Mouse (Mus musculus) hindbrain, embryonic 15.5 days (tissue): Measurements from ENCODE around the gene Zgpat. TPM values are rescaled to one million over a fixed set of nuclear protein-coding genes. Genes with fewer than 3 reads are reported as not detected.

Source experiments
- ATAC-seq: fragments of 200-750 bp; cut with Nextera tagmentation; 2 replicates; pipeline ENCODE4 v1.8.0; 2017; ENCODE audit warnings: low read depth, moderate number of reproducible peaks, moderate TSS enrichment; ENCODE audit not compliant: low FRiP score
- H3K27ac ChIP-seq: fragments of 300-500 bp; sonication (generic); replicated peaks from 2 replicates; pipeline ENCODE4 v1.5.1; 2015; ENCODE audit warnings: mild to moderate bottlenecking, inconsistent platforms
- H3K27me3 ChIP-seq: fragments of 300-500 bp; sonication (generic); 2 replicates; pipeline ENCODE4 v1.6.1; 2015; ENCODE audit warnings: control low read depth, inconsistent platforms
- H3K36me3 ChIP-seq: fragments of 300-500 bp; sonication (generic); 2 replicates; pipeline ENCODE4 v1.6.1; 2015; ENCODE audit warnings: control low read depth, inconsistent platforms
- H3K4me1 ChIP-seq: fragments of 300-500 bp; sonication (generic); replicated peaks from 2 replicates; pipeline ENCODE4 v1.6.1; 2015; ENCODE audit warnings: control low read depth, inconsistent platforms
- H3K4me2 ChIP-seq: fragments of 300-500 bp; sonication (generic); 2 replicates; pipeline ENCODE4 v1.6.1; 2015; ENCODE audit warnings: moderate library complexity, mild to moderate bottlenecking, inconsistent platforms
- H3K4me3 ChIP-seq: fragments of 300-500 bp; sonication (generic); 2 replicates; pipeline ENCODE4 v1.5.1; 2015; ENCODE audit warnings: mild to moderate bottlenecking, inconsistent platforms
- H3K9ac ChIP-seq: fragments of 300-500 bp; sonication (generic); 2 replicates; pipeline ENCODE4 v1.6.1; 2015; ENCODE audit warnings: inconsistent platforms
- H3K9me3 ChIP-seq: fragments of 300-500 bp; sonication (generic); 2 replicates; pipeline ENCODE4 v1.6.1; 2016; ENCODE audit warnings: control low read depth, inconsistent platforms
- WGBS: fragments of 180-500 bp; shearing (Covaris S2); methylation state at CpG from one replicate; pipeline ENCODE4 v1.1.7; 2015; 5-methylcytosine and 5-hydroxymethylcytosine counted together
- polyA plus RNA-seq: library from polyadenylated mRNA; unstranded; fragments of >200 nt; fragmentation: Nextera tagmentation; extraction: Ambion mirVana; gene quantifications from 2 replicates; pipeline ENCODE4 v1.2.1, GENCODE M21; 2015

Gene Zgpat
- polyA plus RNA-seq, 1 experiment from 2014 or later, result 84.9 TPM

DNA sequence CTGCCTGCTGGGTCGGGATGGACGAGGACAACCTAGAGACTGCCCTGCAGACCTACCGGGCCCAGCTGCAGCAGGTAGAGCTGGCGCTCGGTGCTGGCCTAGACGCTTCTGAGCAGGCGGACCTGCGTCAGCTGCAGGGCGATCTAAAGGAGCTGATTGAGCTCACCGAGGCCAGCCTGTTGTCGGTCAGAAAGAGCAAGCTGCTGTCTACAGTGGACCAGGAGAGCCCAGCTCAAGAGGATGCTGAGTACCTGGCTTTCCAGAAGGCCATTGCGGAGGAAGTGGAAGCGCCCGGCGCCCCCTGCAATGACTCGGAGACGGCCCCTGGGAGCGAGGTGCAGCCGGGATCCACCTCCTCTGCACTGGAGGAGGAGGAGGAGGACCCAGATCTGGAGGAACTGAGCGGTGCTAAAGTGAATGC, 937 bp downstream of the Zgpat start:
- peak; percentile 71 for ATAC-seq
- WGBS, result under 1% methylated on average over 20 of the region's 20 CpGs

DNA sequence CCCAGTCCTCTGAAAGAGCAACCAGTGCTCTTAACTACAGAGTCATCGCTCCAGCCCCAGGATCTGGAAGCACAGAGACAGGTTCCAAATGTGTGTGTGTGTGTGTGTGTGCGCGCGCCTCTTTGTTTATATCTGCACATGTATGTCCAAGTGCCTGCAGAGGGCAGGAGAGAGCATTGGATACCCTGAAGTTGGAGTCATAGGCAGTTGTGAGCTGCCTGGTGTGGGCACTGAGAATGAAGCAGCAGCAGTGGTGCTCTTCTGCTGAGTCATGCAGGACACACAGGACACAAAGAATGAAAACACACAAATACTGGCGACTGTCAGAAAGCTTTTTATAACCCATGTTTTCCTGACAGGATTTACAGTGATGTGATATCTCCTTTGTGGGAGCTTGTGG, 5.3 kb downstream of the Zgpat start:
- Histone ChIP-seq H3K4me1 (peaks cover 34% of the 10 kb centered on the region), H3K36me3 (peaks cover 12% of the 10 kb centered on the region)

More for the DNA sequence above, 937 bp downstream of the Zgpat start:
- Histone ChIP-seq H3K4me3 (peak overlapping the region; percentile 66), H3K27ac (peak overlapping the region; percentile 95), H3K9me3 (no peaks in the 10 kb centered on the region), H3K36me3 (peaks cover 39% of the 10 kb centered on the region), H3K9ac (peak overlapping the region; percentile 93), H3K4me2 (peak overlapping the region; percentile 86), H3K27me3 (no peaks in the 10 kb centered on the region), H3K4me1 (peaks cover 47% of the 10 kb centered on the region)

GRCm38 (mm10) chr2:181375787-181376186, 11.1 kb downstream of the Zgpat start:
- Histone ChIP-seq H3K27me3 (no peaks in the 10 kb centered on the region), H3K4me1 (no peaks in the 10 kb centered on the region), H3K4me3 (no peak overlapping the region), H3K27ac (no peak overlapping the region), H3K4me2 (no peak overlapping the region), H3K9me3 (no peaks in the 10 kb centered on the region), H3K36me3 (peaks cover 23% of the 10 kb centered on the region), H3K9ac (no peak overlapping the region)
- WGBS, result 86% methylated on average over 2 of the region's 2 CpGs
- ATAC-seq, result no peak

More for the DNA sequence above, 5.3 kb downstream of the Zgpat start:
- no peaks in the 10 kb centered on the region for H3K9me3 ChIP-seq
- no peak overlapping the region for H3K4me2 ChIP-seq
- no peak overlapping the region for H3K27ac ChIP-seq
- no peak overlapping the region for H3K9ac ChIP-seq
- no peak overlapping the region for H3K4me3 ChIP-seq
- no peak for ATAC-seq
- 96% methylated on average over 5 of the region's 5 CpGs for WGBS
- H3K27me3 ChIP-seq, result no peaks in the 10 kb centered on the region

- H3K27me3 ChIP-seq, result no peaks in the 10 kb centered on the region
- no peaks in the 10 kb centered on the region for H3K9me3 ChIP-seq
- no peak overlapping the region for H3K27ac ChIP-seq
- no peak overlapping the region for H3K4me3 ChIP-seq
- H3K4me1 ChIP-seq, result no peaks in the 10 kb centered on the region
- no peak overlapping the region for H3K9ac ChIP-seq
- peaks cover 32% of the 10 kb centered on the region for H3K36me3 ChIP-seq
- WGBS, result 91% methylated on average over 2 of the region's 2 CpGs
- no peak for ATAC-seq
- no peak overlapping the region for H3K4me2 ChIP-seq
Measured at GRCm38 (mm10) chr2:181377230-181377629, 12.5 kb downstream of the Zgpat start.

DNA sequence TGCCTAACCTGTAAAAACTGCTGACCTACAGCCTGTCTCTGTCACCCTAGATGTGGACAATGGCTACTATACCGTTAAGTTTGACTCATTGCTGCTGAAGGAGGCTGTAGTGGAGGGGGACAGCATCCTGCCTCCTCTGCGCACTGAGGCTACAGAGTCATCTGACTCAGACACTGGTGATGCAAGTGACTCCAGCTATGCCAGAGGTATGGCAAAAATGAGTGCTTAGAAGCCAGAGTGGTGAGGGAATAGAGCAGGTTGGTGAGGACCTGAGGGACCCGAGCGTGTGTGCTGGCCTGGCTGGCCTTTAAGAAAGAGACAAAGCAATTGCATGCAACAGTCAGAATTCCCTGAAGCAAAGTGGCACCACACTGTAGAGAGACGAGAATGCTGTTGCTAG, 14.0 kb downstream of the Zgpat start:
- Histone ChIP-seq H3K4me2 (no peak overlapping the region), H3K36me3 (peaks cover 45% of the 10 kb centered on the region)

DNA sequence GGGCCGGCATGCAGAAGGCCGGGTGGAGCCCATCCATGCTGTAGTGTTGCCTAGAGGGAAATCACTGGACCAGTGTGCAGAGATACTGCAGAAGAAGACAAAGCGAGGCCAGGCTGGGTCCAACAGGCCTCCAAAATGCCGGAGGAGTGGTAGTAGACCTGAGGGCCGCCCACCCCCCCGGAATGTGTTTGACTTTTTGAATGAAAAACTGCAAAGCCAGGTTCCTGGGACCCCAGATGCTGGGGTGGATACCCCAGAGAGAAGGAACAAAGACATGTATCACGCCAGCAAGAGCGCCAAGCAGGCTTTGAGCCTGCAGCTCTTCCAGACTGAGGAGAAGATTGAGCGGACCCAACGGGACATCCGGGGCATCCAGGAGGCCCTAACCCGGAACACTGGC, 15.1 kb downstream of the Zgpat start, which contains the start of gene Lime1:
Gene Lime1, plus strand, starts transcription at position 301 of the 400 bp plus-strand sequence.
- peaks cover 45% of the 10 kb centered on the region for H3K36me3 ChIP-seq
- H3K4me3 ChIP-seq, result no peak within 1 kb of the TSS
- no peak for ATAC-seq
- no peaks in the 10 kb centered on the region for H3K9me3 ChIP-seq
- H3K27me3 ChIP-seq, result no peaks in the 10 kb centered on the region
- 96% methylated on average over 12 of the region's 12 CpGs for WGBS
- H3K9ac ChIP-seq, result no peak within 1 kb of the TSS
- H3K4me1 ChIP-seq, result no peaks in the 10 kb centered on the region
- H3K4me2 ChIP-seq, result no peak within 1 kb of the TSS
- H3K27ac ChIP-seq, result no peak within 1 kb of the TSS

More for the DNA sequence above, 14.0 kb downstream of the Zgpat start:
- H3K9ac ChIP-seq, result no peak overlapping the region
- no peaks in the 10 kb centered on the region for H3K4me1 ChIP-seq
- no peaks in the 10 kb centered on the region for H3K9me3 ChIP-seq
- no peak overlapping the region for H3K27ac ChIP-seq
- ATAC-seq, result no peak
- H3K4me3 ChIP-seq, result no peak overlapping the region
- WGBS, result 91% methylated on average over 5 of the region's 5 CpGs
- no peaks in the 10 kb centered on the region for H3K27me3 ChIP-seq

DNA sequence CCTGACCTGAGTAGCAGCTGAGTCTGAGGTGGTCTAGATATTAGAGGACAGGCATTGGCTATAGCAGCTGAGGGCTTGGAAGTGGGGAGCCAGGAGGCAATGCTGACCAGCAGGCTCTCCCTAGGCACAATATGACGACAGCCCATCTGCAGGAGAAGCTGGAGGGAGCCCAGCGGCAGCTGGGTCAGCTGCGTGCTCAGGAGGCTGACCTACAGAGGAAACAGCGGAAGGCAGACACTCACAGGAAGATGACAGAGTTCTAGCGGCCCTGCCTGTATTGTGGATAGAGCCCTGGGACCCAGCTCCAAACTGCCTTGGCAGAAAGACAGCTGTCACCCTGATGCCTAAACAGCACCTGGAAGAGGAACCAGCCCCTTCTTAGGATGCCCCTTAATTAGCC, 15.5 kb downstream of the Zgpat start:
- Histone ChIP-seq H3K36me3 (peaks cover 45% of the 10 kb centered on the region), H3K4me2 (no peak overlapping the region), H3K27me3 (no peaks in the 10 kb centered on the region), H3K4me3 (no peak overlapping the region), H3K9ac (no peak overlapping the region), H3K27ac (no peak overlapping the region), H3K4me1 (0 out of 2 replicates have a peak, but pooled peaks cover 4% of the 10 kb centered on the region), H3K9me3 (no peaks in the 10 kb centered on the region)
- WGBS, result 91% methylated on average over 5 of the region's 5 CpGs
- ATAC-seq, result no peak

DNA sequence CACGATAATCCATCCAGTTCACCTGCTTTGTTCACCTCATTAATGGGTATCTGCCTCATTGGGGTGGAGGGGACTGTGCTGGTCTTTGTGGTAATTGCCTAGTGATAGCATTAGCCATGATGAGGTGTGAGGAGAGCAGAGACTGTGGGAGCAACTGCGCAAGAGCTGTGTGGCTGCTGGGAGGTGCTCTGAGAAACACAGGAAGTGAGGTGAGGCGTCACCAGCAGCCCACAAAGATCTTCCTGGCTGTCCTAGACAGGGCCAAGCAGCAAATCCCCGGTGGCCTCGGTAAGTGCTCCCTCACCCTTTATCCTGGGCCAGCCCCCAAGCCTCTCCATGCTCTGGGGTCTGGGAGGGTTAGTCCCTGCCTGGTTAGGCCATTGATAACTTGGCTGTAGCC, 16.4 kb downstream of the Zgpat start:
- H3K9me3 ChIP-seq, result no peaks in the 10 kb centered on the region
- H3K4me2 ChIP-seq, result no peak overlapping the region
- 0 out of 2 replicates have a peak, but pooled peaks cover 11% of the 10 kb centered on the region for H3K4me1 ChIP-seq
- H3K4me3 ChIP-seq, result no peak overlapping the region
- 96% methylated on average over 5 of the region's 5 CpGs for WGBS
- peaks cover 48% of the 10 kb centered on the region for H3K36me3 ChIP-seq
- no peak overlapping the region for H3K9ac ChIP-seq
- H3K27ac ChIP-seq, result no peak overlapping the region
- no peak for ATAC-seq
- H3K27me3 ChIP-seq, result no peaks in the 10 kb centered on the region

DNA sequence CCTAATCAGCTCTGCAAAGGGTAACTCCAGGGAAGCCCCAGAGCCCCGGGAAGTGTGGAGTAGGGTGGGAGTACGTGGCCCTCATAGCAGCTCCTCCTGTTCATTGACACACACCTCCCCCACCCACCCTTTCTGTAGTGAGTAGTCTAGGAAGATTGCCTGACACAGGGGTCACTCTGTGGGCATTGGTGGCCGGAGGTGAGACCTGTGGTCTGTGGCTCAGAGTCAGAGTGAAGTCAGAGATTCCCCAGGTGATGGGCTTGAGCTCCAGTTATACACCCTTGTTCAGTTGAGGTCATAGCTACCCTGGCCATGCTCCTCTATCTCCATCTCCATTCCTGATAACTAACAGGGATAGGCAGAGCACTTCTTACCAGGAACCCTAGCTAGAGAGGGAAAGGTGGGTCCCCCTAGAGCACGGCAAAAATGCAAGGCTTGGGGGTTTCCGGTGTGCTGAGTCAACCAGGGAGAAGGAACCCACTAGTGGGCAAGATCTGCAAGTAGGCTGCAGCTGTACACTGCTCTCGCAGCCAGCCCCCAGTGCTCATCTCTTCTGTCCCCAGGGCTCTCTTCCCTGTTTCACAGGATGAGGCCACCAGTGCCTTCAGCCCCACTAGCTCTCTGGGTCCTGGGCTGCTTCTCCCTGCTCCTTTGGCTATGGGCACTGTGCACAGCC, 17.0 kb downstream of the Zgpat start:
- 0 out of 2 replicates have a peak, but pooled peaks cover 12% of the 10 kb centered on the region for H3K4me1 ChIP-seq
- no peak overlapping the region for H3K4me3 ChIP-seq
- H3K9ac ChIP-seq, result no peak overlapping the region
- no peak for ATAC-seq
- no peaks in the 10 kb centered on the region for H3K9me3 ChIP-seq
- H3K27ac ChIP-seq, result no peak overlapping the region
- H3K27me3 ChIP-seq, result no peaks in the 10 kb centered on the region
- H3K36me3 ChIP-seq, result peaks cover 50% of the 10 kb centered on the region
- WGBS, result 94% methylated on average over 6 of the region's 6 CpGs
- H3K4me2 ChIP-seq, result no peak overlapping the region

DNA sequence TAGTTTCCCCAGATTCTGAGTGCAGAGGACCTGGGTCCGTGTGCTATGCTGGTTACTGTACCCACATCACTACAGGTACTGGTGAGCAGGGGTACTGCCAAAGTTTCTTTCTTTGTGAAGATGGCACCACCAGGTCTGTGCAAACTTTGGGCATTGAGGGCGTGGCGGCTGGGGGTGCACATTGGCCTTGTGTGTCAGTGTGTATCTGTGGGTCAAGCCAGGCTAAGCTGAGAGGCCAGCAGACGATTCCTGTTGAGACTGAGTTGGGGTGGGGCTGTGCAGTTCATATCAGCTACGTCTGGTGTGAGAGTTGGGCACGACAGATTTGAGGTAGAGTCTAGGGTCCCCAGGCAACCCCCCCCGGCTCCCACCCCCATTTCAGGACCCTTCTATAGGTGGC, 19.7 kb downstream of the Zgpat start:
- no peak overlapping the region for H3K4me3 ChIP-seq
- no peak overlapping the region for H3K9ac ChIP-seq
- H3K9me3 ChIP-seq, result no peaks in the 10 kb centered on the region
- 0 out of 2 replicates have a peak, but pooled peaks have one; percentile 20 for ATAC-seq
- H3K4me2 ChIP-seq, result no peak overlapping the region
- 0 out of 2 replicates have a peak, but pooled peaks cover 12% of the 10 kb centered on the region for H3K4me1 ChIP-seq
- 92% methylated on average over 7 of the region's 7 CpGs for WGBS
- no peaks in the 10 kb centered on the region for H3K27me3 ChIP-seq
- peaks cover 37% of the 10 kb centered on the region for H3K36me3 ChIP-seq
- H3K27ac ChIP-seq, result 0 out of 2 replicates have a peak overlapping the region, but pooled peaks have one; percentile 34

DNA sequence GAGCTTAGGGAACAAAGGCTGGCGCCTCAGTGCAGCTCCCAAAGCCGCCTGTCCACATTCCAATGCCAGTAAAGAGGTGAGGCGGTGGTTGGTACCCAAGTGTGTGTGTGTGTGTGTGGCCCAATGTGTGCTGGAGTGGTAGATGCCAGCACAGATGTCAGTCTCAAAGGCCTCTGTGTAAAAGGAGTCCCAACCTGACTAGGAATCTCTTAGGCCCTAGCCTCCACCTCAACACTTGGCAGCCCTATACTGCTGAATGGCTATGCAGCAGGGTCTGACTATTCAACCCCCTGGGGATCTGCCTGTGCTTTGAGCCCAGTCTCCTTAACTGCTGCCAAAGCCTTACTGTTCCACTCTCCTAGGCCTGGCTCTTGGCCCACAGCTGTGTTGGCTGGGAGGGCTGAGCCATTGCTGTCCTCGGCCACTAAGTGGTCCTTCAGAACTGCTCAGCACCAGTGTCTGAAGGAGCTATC, 20.2 kb downstream of the Zgpat start:
- peak; percentile 67; the same call in 1 of the 2 replicates for ATAC-seq
- Histone ChIP-seq H3K27me3 (no peaks in the 10 kb centered on the region), H3K4me2 (no peak overlapping the region), H3K9ac (no peak overlapping the region), H3K36me3 (peaks cover 32% of the 10 kb centered on the region), H3K4me1 (0 out of 2 replicates have a peak, but pooled peaks cover 12% of the 10 kb centered on the region), H3K9me3 (no peaks in the 10 kb centered on the region), H3K4me3 (no peak overlapping the region), H3K27ac (peak overlapping the region; percentile 34; the same call in 1 of the 2 replicates)
- WGBS, result 75% methylated on average over 4 of the region's 4 CpGs

GRCm38 (mm10) chr2:181385885-181386284, 21.2 kb downstream of the Zgpat start:
- Histone ChIP-seq H3K9ac (no peak overlapping the region), H3K27me3 (no peaks in the 10 kb centered on the region), H3K9me3 (no peaks in the 10 kb centered on the region), H3K4me2 (no peak overlapping the region), H3K27ac (peak overlapping the region; percentile 34), H3K4me1 (0 out of 2 replicates have a peak, but pooled peaks cover 12% of the 10 kb centered on the region), H3K4me3 (no peak overlapping the region), H3K36me3 (peaks cover 30% of the 10 kb centered on the region)
- ATAC-seq, result no peak
- WGBS, result 73% methylated on average over 3 of the region's 3 CpGs
